Mouse (Mus musculus) C2C12 (cell line): ENCODE measurements at regions not wholly inside any gene's neighbourhood (a gene's known extent, or its start where the extent isn't known, plus 50 kb on each side); places are given as distances from the start of the nearest gene placed in this dataset.

Source experiments
- CEBPB ChIP-seq: IDR thresholded peaks from one replicate; pipeline ENCODE4 v1.6.1; 2011; ENCODE audit warnings: low read depth, mild to moderate bottlenecking, control low read depth, moderate library complexity
- CTCF ChIP-seq: IDR thresholded peaks from one replicate; pipeline ENCODE4 v1.5.1; 2011; ENCODE audit not compliant: control insufficient read depth, insufficient read depth, insufficient read length
- FOSL1 ChIP-seq: IDR thresholded peaks from one replicate; pipeline ENCODE4 v1.8.0; 2011; ENCODE audit warnings: mild to moderate bottlenecking, low read length; ENCODE audit not compliant: poor library complexity, insufficient read depth, severe bottlenecking
- MAX ChIP-seq: IDR thresholded peaks from one replicate; pipeline ENCODE4 v1.6.1; 2011; ENCODE audit warnings: mild to moderate bottlenecking, control low read depth
- MYOD1 ChIP-seq: IDR thresholded peaks from one replicate; pipeline ENCODE4 v1.6.1; 2011; ENCODE audit warnings: low read depth; ENCODE audit not compliant: control insufficient read depth, insufficient read length
- MYOG ChIP-seq: IDR thresholded peaks from one replicate; pipeline ENCODE4 v1.6.1; 2011; ENCODE audit not compliant: control insufficient read depth, insufficient read length; ENCODE audit errors: extremely low read depth
- USF1 ChIP-seq: IDR thresholded peaks from one replicate; pipeline ENCODE4 v1.6.1; 2011; ENCODE audit warnings: low read depth, mild to moderate bottlenecking, control low read depth, moderate library complexity

DNA sequence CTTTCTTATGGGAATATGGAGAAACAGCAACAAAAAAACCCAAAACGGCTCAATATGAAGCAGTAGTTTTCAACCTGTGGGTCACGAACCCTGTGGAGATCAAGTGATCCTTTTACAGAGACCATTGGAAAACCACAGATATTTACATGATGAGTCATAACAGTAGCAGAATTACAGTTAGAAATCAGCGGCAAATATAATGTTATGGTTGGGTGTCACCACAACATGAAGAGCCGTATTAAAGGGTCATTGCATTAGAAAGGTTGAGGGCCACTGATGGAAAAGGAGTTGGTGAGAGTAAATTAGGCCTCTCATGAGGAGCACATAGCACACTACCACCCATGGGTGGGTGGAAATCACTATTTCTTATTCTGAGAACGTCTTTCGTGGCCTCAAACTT, 225.6 kb downstream of the Dact1 start:
- TF ChIP-seq CTCF (no peak), MYOD1 (no peak), FOSL1 (no peak), USF1 (no peak), MAX (no peak), CEBPB (no peak), MYOG (no peak)
